Mouse (Mus musculus): ENCODE results near the gene 5730596B20Rik. TPM values are rescaled to one million over a fixed set of nuclear protein-coding genes. Genes with fewer than 3 reads are reported as not detected.

Gene 5730596B20Rik
- polyA plus RNA-seq, 1 experiment from 2014 or later = 1.5 TPM

- Histone ChIP-seq H3K36me3 (ENCODE audit: control insufficient read depth, insufficient read depth, low read length) (no peaks in the 10 kb centered on the region), H3K27ac (ENCODE audit: low read length) (peak overlapping the region; percentile 32; the same call in 1 of the 2 replicates), H3K4me1 (ENCODE audit: control insufficient read depth, insufficient read depth, low read length) (peaks cover 16% of the 10 kb centered on the region), H3K4me2 (ENCODE audit: low read depth, low read length) (no peak overlapping the region), H3K9me3 (ENCODE audit: control insufficient read depth, low read length) (no peaks in the 10 kb centered on the region), H3K9ac (ENCODE audit: low read depth, low read length) (no peak overlapping the region), H3K27me3 (replicated peaks; ENCODE audit: control insufficient read depth, insufficient read depth, low read length) (peaks cover 41% of the 10 kb centered on the region), H3K4me3 (ENCODE audit: low read length) (no peak overlapping the region)
- no peak for ATAC-seq
These were observed 30.3 kb downstream of the 5730596B20Rik start for GRCm38 (mm10) chr6:52207684-52207976.

- peak within 1 kb of the TSS; percentile 66 for H3K9ac ChIP-seq (ENCODE audit: low read depth, low read length)
- ATAC-seq = no peak
- H3K27me3 ChIP-seq (replicated peaks; ENCODE audit: control insufficient read depth, insufficient read depth, low read length) = peaks cover 45% of the 10 kb centered on the region
- peak within 1 kb of the TSS; percentile 40 for H3K4me3 ChIP-seq (ENCODE audit: low read length)
- H3K9me3 ChIP-seq (ENCODE audit: control insufficient read depth, low read length) = no peaks in the 10 kb centered on the region
- WGBS = 4% methylated on average over 47 of the region's 47 CpGs
- peak within 1 kb of the TSS; percentile 63 for H3K4me2 ChIP-seq (ENCODE audit: low read depth, low read length)
- H3K4me1 ChIP-seq (ENCODE audit: control insufficient read depth, insufficient read depth, low read length) = peaks cover 21% of the 10 kb centered on the region
- H3K27ac ChIP-seq (ENCODE audit: low read length) = peak within 1 kb of the TSS; percentile 47; the same call in 1 of the 2 replicates
- H3K36me3 ChIP-seq (ENCODE audit: control insufficient read depth, insufficient read depth, low read length) = no peaks in the 10 kb centered on the region
These were observed 31.0 kb downstream of the 5730596B20Rik start, which contains the start of gene Hoxa6 for GRCm38 (mm10) chr6:52208072-52208867. Gene Hoxa6, minus strand, starts transcription at chr6:52208722.

GRCm38 (mm10) chr6:52208868-52209684 is 31.8 kb downstream of the 5730596B20Rik start:
- H3K27me3 ChIP-seq (replicated peaks; ENCODE audit: control insufficient read depth, insufficient read depth, low read length) = peaks cover 49% of the 10 kb centered on the region
- H3K9ac ChIP-seq (ENCODE audit: low read depth, low read length) = peak overlapping the region; percentile 66
- H3K4me3 ChIP-seq (ENCODE audit: low read length) = peak overlapping the region; percentile 40
- H3K9me3 ChIP-seq (ENCODE audit: control insufficient read depth, low read length) = no peaks in the 10 kb centered on the region
- peaks cover 24% of the 10 kb centered on the region for H3K4me1 ChIP-seq (ENCODE audit: control insufficient read depth, insufficient read depth, low read length)
- peak overlapping the region; percentile 63 for H3K4me2 ChIP-seq (ENCODE audit: low read depth, low read length)
- peak overlapping the region; percentile 5; the same call in 1 of the 2 replicates for H3K27ac ChIP-seq (ENCODE audit: low read length)
- WGBS = 26% methylated on average over 18 of the region's 18 CpGs
- no peaks in the 10 kb centered on the region for H3K36me3 ChIP-seq (ENCODE audit: control insufficient read depth, insufficient read depth, low read length)
- ATAC-seq = no peak

- ATAC-seq = no peak
- H3K4me3 ChIP-seq (ENCODE audit: low read length) = peak overlapping the region; percentile 40
- no peaks in the 10 kb centered on the region for H3K9me3 ChIP-seq (ENCODE audit: control insufficient read depth, low read length)
- H3K36me3 ChIP-seq (ENCODE audit: control insufficient read depth, insufficient read depth, low read length) = no peaks in the 10 kb centered on the region
- H3K27me3 ChIP-seq (replicated peaks; ENCODE audit: control insufficient read depth, insufficient read depth, low read length) = peaks cover 55% of the 10 kb centered on the region
- H3K9ac ChIP-seq (ENCODE audit: low read depth, low read length) = peak overlapping the region; percentile 30
- WGBS = 34% methylated on average over 12 of the region's 12 CpGs
- peak overlapping the region; percentile 63 for H3K4me2 ChIP-seq (ENCODE audit: low read depth, low read length)
- no peak overlapping the region for H3K27ac ChIP-seq (ENCODE audit: low read length)
- peaks cover 24% of the 10 kb centered on the region for H3K4me1 ChIP-seq (ENCODE audit: control insufficient read depth, insufficient read depth, low read length)
These were observed 32.4 kb downstream of the 5730596B20Rik start for GRCm38 (mm10) chr6:52209685-52210046.

GRCm38 (mm10) chr6:52211170-52211935 is 34.1 kb downstream of the 5730596B20Rik start:
- WGBS = 3% methylated on average over 37 of the region's 37 CpGs
- ATAC-seq = peak; percentile 57
- peak overlapping the region; percentile 57 for H3K4me2 ChIP-seq (ENCODE audit: low read depth, low read length)
- H3K9ac ChIP-seq (ENCODE audit: low read depth, low read length) = peak overlapping the region; percentile 72
- peaks cover 23% of the 10 kb centered on the region for H3K4me1 ChIP-seq (ENCODE audit: control insufficient read depth, insufficient read depth, low read length)
- peak overlapping the region; percentile 59 for H3K4me3 ChIP-seq (ENCODE audit: low read length)
- H3K27ac ChIP-seq (ENCODE audit: low read length) = peak overlapping the region; percentile 50; the same call in 1 of the 2 replicates
- H3K27me3 ChIP-seq (replicated peaks; ENCODE audit: control insufficient read depth, insufficient read depth, low read length) = peaks cover 61% of the 10 kb centered on the region
- no peaks in the 10 kb centered on the region for H3K36me3 ChIP-seq (ENCODE audit: control insufficient read depth, insufficient read depth, low read length)
- no peaks in the 10 kb centered on the region for H3K9me3 ChIP-seq (ENCODE audit: control insufficient read depth, low read length)

GRCm38 (mm10) chr6:52211961-52212360 is 34.7 kb downstream of the 5730596B20Rik start:
- no peak for ATAC-seq
- H3K27me3 ChIP-seq (replicated peaks; ENCODE audit: control insufficient read depth, insufficient read depth, low read length) = peaks cover 67% of the 10 kb centered on the region

GRCm38 (mm10) chr6:52212556-52213118 is 35.3 kb downstream of the 5730596B20Rik start:
- peak overlapping the region; percentile 59 for H3K4me3 ChIP-seq (ENCODE audit: low read length)
- H3K9ac ChIP-seq (ENCODE audit: low read depth, low read length) = peak overlapping the region; percentile 72
- no peaks in the 10 kb centered on the region for H3K9me3 ChIP-seq (ENCODE audit: control insufficient read depth, low read length)
- ATAC-seq = no peak
- peaks cover 28% of the 10 kb centered on the region for H3K4me1 ChIP-seq (ENCODE audit: control insufficient read depth, insufficient read depth, low read length)
- H3K27me3 ChIP-seq (replicated peaks; ENCODE audit: control insufficient read depth, insufficient read depth, low read length) = peaks cover 69% of the 10 kb centered on the region
- H3K27ac ChIP-seq (ENCODE audit: low read length) = peak overlapping the region; percentile 85
- H3K4me2 ChIP-seq (ENCODE audit: low read depth, low read length) = peak overlapping the region; percentile 57
- 3% methylated on average over 22 of the region's 22 CpGs for WGBS
- H3K36me3 ChIP-seq (ENCODE audit: control insufficient read depth, insufficient read depth, low read length) = no peaks in the 10 kb centered on the region

More at GRCm38 (mm10) chr6:52211961-52212360, 34.7 kb downstream of the 5730596B20Rik start:
- peak overlapping the region; percentile 59 for H3K4me3 ChIP-seq (ENCODE audit: low read length)
- H3K4me2 ChIP-seq (ENCODE audit: low read depth, low read length) = peak overlapping the region; percentile 57
- 6% methylated on average over 13 of the region's 13 CpGs for WGBS
- H3K9ac ChIP-seq (ENCODE audit: low read depth, low read length) = peak overlapping the region; percentile 72
- H3K27ac ChIP-seq (ENCODE audit: low read length) = peak overlapping the region; percentile 50; the same call in 1 of the 2 replicates
- H3K36me3 ChIP-seq (ENCODE audit: control insufficient read depth, insufficient read depth, low read length) = no peaks in the 10 kb centered on the region
- no peaks in the 10 kb centered on the region for H3K9me3 ChIP-seq (ENCODE audit: control insufficient read depth, low read length)
- peaks cover 24% of the 10 kb centered on the region for H3K4me1 ChIP-seq (ENCODE audit: control insufficient read depth, insufficient read depth, low read length)

- H3K4me1 ChIP-seq (ENCODE audit: control insufficient read depth, insufficient read depth, low read length) = peaks cover 24% of the 10 kb centered on the region
- H3K27me3 ChIP-seq (replicated peaks; ENCODE audit: control insufficient read depth, insufficient read depth, low read length) = peaks cover 75% of the 10 kb centered on the region
- WGBS = 8% methylated on average over 38 of the region's 38 CpGs
- H3K4me3 ChIP-seq (ENCODE audit: low read length) = peak within 1 kb of the TSS; percentile 59
- H3K9ac ChIP-seq (ENCODE audit: low read depth, low read length) = peak within 1 kb of the TSS; percentile 72
- no peaks in the 10 kb centered on the region for H3K36me3 ChIP-seq (ENCODE audit: control insufficient read depth, insufficient read depth, low read length)
- ATAC-seq = peak; percentile 41
- H3K9me3 ChIP-seq (ENCODE audit: control insufficient read depth, low read length) = no peaks in the 10 kb centered on the region
- H3K27ac ChIP-seq (ENCODE audit: low read length) = peak within 1 kb of the TSS; percentile 85
- H3K4me2 ChIP-seq (ENCODE audit: low read depth, low read length) = peak within 1 kb of the TSS; percentile 57
These were observed 36.1 kb downstream of the 5730596B20Rik start, which contains the start of the genes Hoxa3 and Gm28308 for GRCm38 (mm10) chr6:52213119-52213986. Gene Hoxa3, minus strand, starts transcription at chr6:52213336. Gene Gm28308, minus strand, starts transcription at chr6:52213339.
